Mouse (Mus musculus) heart, embryonic 13.5 days (tissue): Measurements from ENCODE around the gene Marveld3. TPM values are rescaled to one million over a fixed set of nuclear protein-coding genes. Genes with fewer than 3 reads are reported as not detected.

Experiments used
- ATAC-seq: fragments of 200-750 bp; cut with Nextera tagmentation; 2 replicates; pipeline ENCODE4 v1.8.0; 2017; ENCODE audit warnings: moderate TSS enrichment; ENCODE audit not compliant: insufficient number of reproducible peaks, low FRiP score, low TSS enrichment; ENCODE audit errors: extremely low read depth
- H3K27ac ChIP-seq: fragments of 300-500 bp; sonication (generic); replicated peaks from 2 replicates; pipeline ENCODE4 v1.5.1; 2015; ENCODE audit warnings: moderate library complexity, mild to moderate bottlenecking, inconsistent platforms
- H3K27me3 ChIP-seq: fragments of 300-500 bp; sonication (generic); replicated peaks from 2 replicates; pipeline ENCODE4 v1.6.1; 2015; ENCODE audit warnings: mild to moderate bottlenecking, inconsistent platforms
- H3K36me3 ChIP-seq: fragments of 300-500 bp; sonication (generic); 2 replicates; pipeline ENCODE4 v1.6.1; 2015; ENCODE audit warnings: mild to moderate bottlenecking, inconsistent platforms
- H3K4me1 ChIP-seq: fragments of 300-500 bp; sonication (generic); 2 replicates; pipeline ENCODE4 v1.6.1; 2015; ENCODE audit warnings: inconsistent platforms
- H3K4me2 ChIP-seq: fragments of 300-500 bp; sonication (generic); 2 replicates; pipeline ENCODE4 v1.6.1; 2015; ENCODE audit warnings: inconsistent platforms, mild to moderate bottlenecking, moderate library complexity
- H3K4me3 ChIP-seq: fragments of 300-500 bp; sonication (generic); 2 replicates; pipeline ENCODE4 v1.5.1; 2015; ENCODE audit warnings: moderate library complexity, mild to moderate bottlenecking, inconsistent platforms
- H3K9ac ChIP-seq: fragments of 300-500 bp; sonication (generic); 2 replicates; pipeline ENCODE4 v1.6.1; 2015; ENCODE audit warnings: inconsistent platforms, mild to moderate bottlenecking, moderate library complexity
- H3K9me3 ChIP-seq: fragments of 300-500 bp; sonication (generic); 2 replicates; pipeline ENCODE4 v1.6.1; 2016; ENCODE audit warnings: inconsistent platforms
- WGBS: fragments of 180-500 bp; shearing (Covaris S2); methylation state at CpG from one replicate; pipeline ENCODE4 v1.1.7; 2015; ENCODE audit warnings: mixed read lengths; 5-methylcytosine and 5-hydroxymethylcytosine counted together
- polyA plus RNA-seq: library from polyadenylated mRNA; unstranded; fragments of >200 nt; fragmentation: Nextera tagmentation; extraction: Ambion mirVana; gene quantifications from 2 replicates; pipeline ENCODE4 v1.2.1, GENCODE M21; 2015

Marveld3 gene
- polyA plus RNA-seq, 1 experiment from 2014 or later = 0.86 TPM

GRCm38 (mm10) chr8:109963421-109963820 is 1.4 kb upstream of the Marveld3 start:
- H3K9ac ChIP-seq = no peak overlapping the region
- H3K36me3 ChIP-seq = no peaks in the 10 kb centered on the region
- peaks cover 23% of the 10 kb centered on the region for H3K4me1 ChIP-seq
- H3K4me3 ChIP-seq = no peak overlapping the region
- H3K9me3 ChIP-seq = no peaks in the 10 kb centered on the region
- no peak overlapping the region for H3K27ac ChIP-seq
- ATAC-seq = no peak
- 44% methylated on average over 13 of the region's 13 CpGs for WGBS
- peaks cover 67% of the 10 kb centered on the region for H3K27me3 ChIP-seq
- no peak overlapping the region for H3K4me2 ChIP-seq

GRCm38 (mm10) chr8:109962896-109963295 is 893 bp upstream of the Marveld3 start:
- Histone ChIP-seq H3K27ac (no peak overlapping the region), H3K4me1 (peaks cover 28% of the 10 kb centered on the region), H3K4me3 (no peak overlapping the region), H3K9ac (no peak overlapping the region), H3K9me3 (no peaks in the 10 kb centered on the region), H3K27me3 (peaks cover 62% of the 10 kb centered on the region), H3K4me2 (no peak overlapping the region), H3K36me3 (no peaks in the 10 kb centered on the region)
- ATAC-seq = no peak
- WGBS = 59% methylated on average over 9 of the region's 9 CpGs

- no peak overlapping the region for H3K4me3 ChIP-seq
These were observed 2.9 kb downstream of the Marveld3 start for GRCm38 (mm10) chr8:109959112-109959511.

GRCm38 (mm10) chr8:109958036-109958655 is 3.9 kb downstream of the Marveld3 start:
- H3K9me3 ChIP-seq = no peaks in the 10 kb centered on the region
- no peak overlapping the region for H3K4me3 ChIP-seq
- peak overlapping the region; percentile 58; the same call in 1 of the 2 replicates for H3K9ac ChIP-seq
- H3K36me3 ChIP-seq = no peaks in the 10 kb centered on the region
- WGBS = 18% methylated on average over 12 of the region's 12 CpGs
- H3K27ac ChIP-seq = peak overlapping the region; percentile 73
- ATAC-seq = no peak
- peaks cover 51% of the 10 kb centered on the region for H3K27me3 ChIP-seq
- H3K4me2 ChIP-seq = peak overlapping the region; percentile 52
- H3K4me1 ChIP-seq = peaks cover 33% of the 10 kb centered on the region

More at GRCm38 (mm10) chr8:109959112-109959511, 2.9 kb downstream of the Marveld3 start:
- Histone ChIP-seq H3K9ac (no peak overlapping the region), H3K9me3 (no peaks in the 10 kb centered on the region), H3K27ac (no peak overlapping the region), H3K36me3 (no peaks in the 10 kb centered on the region), H3K27me3 (peaks cover 50% of the 10 kb centered on the region), H3K4me1 (peaks cover 38% of the 10 kb centered on the region), H3K4me2 (no peak overlapping the region)
- 81% methylated on average over 4 of the region's 4 CpGs for WGBS
- ATAC-seq = no peak

GRCm38 (mm10) chr8:109957167-109958028 is 4.6 kb downstream of the Marveld3 start:
- no peak overlapping the region for H3K9ac ChIP-seq
- H3K27ac ChIP-seq = peak overlapping the region; percentile 73; the same call in 1 of the 2 replicates
- peak overlapping the region; percentile 25 for H3K4me3 ChIP-seq
- no peaks in the 10 kb centered on the region for H3K9me3 ChIP-seq
- ATAC-seq = no peak
- H3K4me1 ChIP-seq = peaks cover 27% of the 10 kb centered on the region
- H3K36me3 ChIP-seq = no peaks in the 10 kb centered on the region
- peaks cover 51% of the 10 kb centered on the region for H3K27me3 ChIP-seq
- 9% methylated on average over 16 of the region's 16 CpGs for WGBS
- peak overlapping the region; percentile 59 for H3K4me2 ChIP-seq

- 55% methylated on average over 13 of the region's 13 CpGs for WGBS
These were observed 7.5 kb downstream of the Marveld3 start for GRCm38 (mm10) chr8:109954486-109954948.

GRCm38 (mm10) chr8:109952171-109952570 is 9.8 kb downstream of the Marveld3 start:
- Histone ChIP-seq H3K36me3 (no peaks in the 10 kb centered on the region), H3K4me2 (no peak overlapping the region), H3K4me1 (peaks cover 15% of the 10 kb centered on the region), H3K27ac (no peak overlapping the region), H3K9ac (no peak overlapping the region), H3K27me3 (peaks cover 71% of the 10 kb centered on the region), H3K4me3 (no peak overlapping the region), H3K9me3 (no peaks in the 10 kb centered on the region)
- WGBS = 62% methylated on average over 7 of the region's 7 CpGs
- ATAC-seq = no peak

More at GRCm38 (mm10) chr8:109954486-109954948, 7.5 kb downstream of the Marveld3 start:
- Histone ChIP-seq H3K4me3 (no peak overlapping the region), H3K27me3 (peaks cover 50% of the 10 kb centered on the region), H3K27ac (no peak overlapping the region), H3K4me1 (peaks cover 17% of the 10 kb centered on the region), H3K4me2 (no peak overlapping the region), H3K9ac (no peak overlapping the region), H3K9me3 (no peaks in the 10 kb centered on the region), H3K36me3 (no peaks in the 10 kb centered on the region)
- no peak for ATAC-seq

- Histone ChIP-seq H3K9me3 (no peaks in the 10 kb centered on the region), H3K27me3 (peaks cover 68% of the 10 kb centered on the region), H3K4me1 (peaks cover 14% of the 10 kb centered on the region; the same call in 1 of the 2 replicates), H3K27ac (no peak overlapping the region), H3K4me3 (peak overlapping the region; percentile 50), H3K4me2 (peak overlapping the region; percentile 81), H3K9ac (peak overlapping the region; percentile 67), H3K36me3 (peaks cover 10% of the 10 kb centered on the region)
- WGBS = 7% methylated on average over 19 of the region's 19 CpGs
- ATAC-seq = no peak
These were observed 13.8 kb downstream of the Marveld3 start for GRCm38 (mm10) chr8:109948285-109948564.

GRCm38 (mm10) chr8:109947447-109948284 is 14.3 kb downstream of the Marveld3 start:
- WGBS = 2% methylated on average over 26 of the region's 26 CpGs
- ATAC-seq = no peak
- Histone ChIP-seq H3K9me3 (no peaks in the 10 kb centered on the region), H3K27ac (no peak overlapping the region), H3K4me2 (peak overlapping the region; percentile 81), H3K36me3 (peaks cover 15% of the 10 kb centered on the region), H3K9ac (peak overlapping the region; percentile 67), H3K4me3 (peak overlapping the region; percentile 50), H3K27me3 (peaks cover 63% of the 10 kb centered on the region), H3K4me1 (peaks cover 14% of the 10 kb centered on the region; the same call in 1 of the 2 replicates)

- Histone ChIP-seq H3K4me3 (no peak overlapping the region), H3K4me2 (no peak overlapping the region), H3K9ac (no peak overlapping the region), H3K4me1 (peaks cover 22% of the 10 kb centered on the region), H3K36me3 (peaks cover 21% of the 10 kb centered on the region), H3K27ac (no peak overlapping the region), H3K9me3 (no peaks in the 10 kb centered on the region), H3K27me3 (peaks cover 50% of the 10 kb centered on the region)
- no peak for ATAC-seq
- 78% methylated on average over 7 of the region's 7 CpGs for WGBS
These were observed 15.7 kb downstream of the Marveld3 start for GRCm38 (mm10) chr8:109946272-109946671.

GRCm38 (mm10) chr8:109945694-109946093 is 16.3 kb downstream of the Marveld3 start:
- Histone ChIP-seq H3K27me3 (peaks cover 44% of the 10 kb centered on the region), H3K4me3 (no peak overlapping the region), H3K36me3 (peaks cover 27% of the 10 kb centered on the region), H3K9ac (no peak overlapping the region), H3K9me3 (no peaks in the 10 kb centered on the region), H3K4me2 (no peak overlapping the region), H3K4me1 (peaks cover 22% of the 10 kb centered on the region), H3K27ac (no peak overlapping the region)
- WGBS = 77% methylated on average over 7 of the region's 7 CpGs
- ATAC-seq = no peak
